Mouse (Mus musculus): ENCODE measurements around the gene Pak3. TPM values are rescaled to one million over a fixed set of nuclear protein-coding genes. Genes with fewer than 3 reads are reported as not detected.
A peak's percentile ranks its signal among the peaks of the same experiment; 100 is the strongest.

The Pak3 gene
- polyA plus RNA-seq, 1 experiment from 2014 or later = 10.9 TPM

- H3K36me3 ChIP-seq = no peaks in the 10 kb centered on the region
- no peak overlapping the region for H3K4me2 ChIP-seq
- H3K9ac ChIP-seq = no peak overlapping the region
- H3K27ac ChIP-seq = no peak overlapping the region
- no peak overlapping the region for H3K4me3 ChIP-seq
- 38% methylated on average over 2 of the region's 2 CpGs for WGBS
- no peaks in the 10 kb centered on the region; the same call in 1 of the 2 replicates for H3K27me3 ChIP-seq
- no peaks in the 10 kb centered on the region for H3K4me1 ChIP-seq
- peak; percentile 89 for ATAC-seq (ENCODE audit: borderline replicate concordance, extremely low read depth, low FRiP score, low TSS enrichment)
- H3K9me3 ChIP-seq = no peaks in the 10 kb centered on the region
Measured at GRCm38 (mm10) chrX:143579925-143580324, 61.5 kb downstream of the Pak3 start.

DNA sequence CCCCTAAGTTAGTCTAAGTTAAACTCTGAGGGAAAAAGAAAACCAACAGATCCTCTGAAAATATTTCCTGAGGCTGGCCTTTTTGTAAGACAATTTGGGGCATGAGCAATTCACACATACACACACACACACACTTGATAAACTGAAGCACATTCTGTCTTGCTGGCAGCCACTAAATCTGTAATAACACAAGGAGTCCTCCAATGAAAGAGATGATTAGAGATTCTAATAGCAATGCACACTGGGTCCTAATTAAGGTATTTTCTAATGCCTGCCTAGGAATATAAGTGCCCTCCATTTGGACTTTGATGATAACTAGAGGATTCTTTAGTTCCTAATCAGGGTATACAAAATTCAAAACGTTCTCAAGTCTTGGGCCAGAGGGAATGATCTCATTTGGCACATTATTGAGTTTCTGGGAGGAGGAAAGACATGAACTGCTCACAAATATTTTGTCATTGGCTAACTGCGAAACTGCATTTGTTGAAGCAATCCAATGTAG, 62.1 kb downstream of the Pak3 start:
- no peak for ATAC-seq (ENCODE audit: borderline replicate concordance, extremely low read depth, low FRiP score, low TSS enrichment)
- H3K4me1 ChIP-seq = no peaks in the 10 kb centered on the region
- 40% methylated on average over 2 of the region's 2 CpGs for WGBS

DNA sequence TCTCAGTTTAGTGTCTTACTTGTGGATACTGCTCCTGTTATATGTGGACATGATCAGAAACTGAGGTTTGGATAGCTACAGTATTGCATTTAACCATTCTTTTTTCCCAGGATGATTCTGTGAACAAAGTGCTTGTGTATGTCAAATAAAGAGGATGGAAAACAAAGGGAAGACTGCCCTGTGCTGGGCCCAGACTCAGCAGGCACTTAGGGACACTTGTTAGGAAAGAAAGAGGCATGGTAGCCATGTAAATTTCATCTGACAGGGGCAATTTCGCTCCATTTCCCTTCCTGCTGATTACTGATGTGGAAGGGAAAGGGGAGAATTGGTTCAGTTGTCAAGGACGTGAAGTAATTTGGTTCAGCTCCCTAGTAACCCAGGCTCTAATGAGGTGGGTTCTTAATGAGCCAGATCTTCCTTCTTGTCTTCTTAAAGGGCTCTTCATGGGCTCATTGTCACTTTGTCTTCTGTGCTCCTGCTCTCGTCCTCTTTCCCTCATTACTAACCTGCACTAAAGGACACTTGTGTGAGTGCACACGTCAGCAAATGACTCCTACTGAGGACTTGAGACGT, 88.6 kb downstream of the Pak3 start:
- no peaks in the 10 kb centered on the region for H3K27me3 ChIP-seq
- no peak for ATAC-seq (ENCODE audit: borderline replicate concordance, extremely low read depth, low FRiP score, low TSS enrichment)

More for the DNA sequence above, 62.1 kb downstream of the Pak3 start:
- Histone ChIP-seq H3K36me3 (no peaks in the 10 kb centered on the region), H3K27me3 (no peaks in the 10 kb centered on the region; the same call in 1 of the 2 replicates), H3K27ac (no peak overlapping the region), H3K9me3 (no peaks in the 10 kb centered on the region), H3K4me2 (no peak overlapping the region), H3K4me3 (no peak overlapping the region), H3K9ac (no peak overlapping the region)

DNA sequence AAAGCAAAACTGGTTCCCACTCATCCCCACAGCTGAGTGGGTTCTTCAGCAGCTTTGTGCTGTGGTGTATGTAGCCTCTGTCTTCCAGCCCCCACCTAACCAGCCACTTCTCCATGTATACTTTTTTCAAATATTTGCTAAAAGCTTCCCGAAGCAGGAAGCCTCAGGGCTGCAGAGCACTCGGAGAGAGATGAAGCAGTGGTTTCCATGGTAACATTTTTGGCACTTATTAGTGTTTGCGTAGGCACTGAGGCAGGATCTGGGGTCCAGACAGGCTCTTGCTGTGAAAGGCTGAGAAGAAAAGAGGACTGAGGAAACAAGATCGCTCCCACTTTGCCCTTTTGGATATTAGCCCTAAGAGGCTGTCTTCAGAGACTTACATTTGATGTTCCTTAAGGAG, 100.3 kb downstream of the Pak3 start:
- H3K27ac ChIP-seq = no peak overlapping the region
- H3K4me2 ChIP-seq = no peak overlapping the region
- no peaks in the 10 kb centered on the region for H3K4me1 ChIP-seq
- no peaks in the 10 kb centered on the region for H3K9me3 ChIP-seq
- no peaks in the 10 kb centered on the region for H3K36me3 ChIP-seq
- peak; percentile 62; the same call in 1 of the 2 replicates for ATAC-seq (ENCODE audit: borderline replicate concordance, extremely low read depth, low FRiP score, low TSS enrichment)
- WGBS = 22% methylated on average over 4 of the region's 4 CpGs
- H3K27me3 ChIP-seq = 0 out of 2 replicates have a peak, but pooled peaks cover 7% of the 10 kb centered on the region
- no peak overlapping the region for H3K4me3 ChIP-seq
- H3K9ac ChIP-seq = no peak overlapping the region

More for the DNA sequence above, 88.6 kb downstream of the Pak3 start:
- Histone ChIP-seq H3K36me3 (no peaks in the 10 kb centered on the region), H3K9me3 (no peaks in the 10 kb centered on the region), H3K9ac (no peak overlapping the region), H3K4me1 (no peaks in the 10 kb centered on the region), H3K4me3 (no peak overlapping the region), H3K4me2 (no peak overlapping the region), H3K27ac (no peak overlapping the region)
- WGBS = 65% methylated on average over 5 of the region's 5 CpGs

GRCm38 (mm10) chrX:143627767-143628166, 109.4 kb downstream of the Pak3 start:
- no peak overlapping the region for H3K4me2 ChIP-seq
- 0 out of 2 replicates have a peak, but pooled peaks cover 2% of the 10 kb centered on the region for H3K27me3 ChIP-seq
- H3K4me3 ChIP-seq = no peak overlapping the region
- no peaks in the 10 kb centered on the region for H3K4me1 ChIP-seq
- ATAC-seq (ENCODE audit: borderline replicate concordance, extremely low read depth, low FRiP score, low TSS enrichment) = no peak
- WGBS = 75% methylated on average over 5 of the region's 5 CpGs
- H3K36me3 ChIP-seq = no peaks in the 10 kb centered on the region
- no peak overlapping the region for H3K9ac ChIP-seq
- H3K9me3 ChIP-seq = no peaks in the 10 kb centered on the region
- H3K27ac ChIP-seq = no peak overlapping the region

DNA sequence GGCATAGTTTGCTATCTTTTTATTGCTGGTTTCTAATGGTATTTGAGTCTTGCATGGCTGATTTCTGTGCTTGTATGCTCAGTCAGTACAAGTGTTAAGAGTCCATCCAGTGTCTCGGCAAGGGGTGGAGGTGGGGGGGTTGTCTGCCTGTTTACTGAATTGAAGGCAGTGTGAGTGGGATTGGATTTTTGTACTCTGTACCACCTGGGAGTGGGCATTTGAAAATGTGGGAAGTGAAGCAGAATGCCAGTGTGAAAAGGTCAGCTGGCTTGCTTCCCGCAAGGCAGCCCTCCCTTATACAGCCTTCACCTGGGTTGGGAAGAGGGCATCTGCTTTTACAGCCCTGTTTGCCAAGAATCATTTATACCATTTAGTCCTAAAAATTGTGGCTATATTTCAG, 125.5 kb downstream of the Pak3 start:
- Histone ChIP-seq H3K4me2 (no peak overlapping the region), H3K36me3 (no peaks in the 10 kb centered on the region), H3K4me1 (no peaks in the 10 kb centered on the region), H3K4me3 (no peak overlapping the region), H3K27ac (no peak overlapping the region), H3K27me3 (no peaks in the 10 kb centered on the region), H3K9me3 (no peaks in the 10 kb centered on the region), H3K9ac (no peak overlapping the region)
- WGBS = 76% methylated on average over 2 of the region's 2 CpGs
- no peak for ATAC-seq (ENCODE audit: borderline replicate concordance, extremely low read depth, low FRiP score, low TSS enrichment)

DNA sequence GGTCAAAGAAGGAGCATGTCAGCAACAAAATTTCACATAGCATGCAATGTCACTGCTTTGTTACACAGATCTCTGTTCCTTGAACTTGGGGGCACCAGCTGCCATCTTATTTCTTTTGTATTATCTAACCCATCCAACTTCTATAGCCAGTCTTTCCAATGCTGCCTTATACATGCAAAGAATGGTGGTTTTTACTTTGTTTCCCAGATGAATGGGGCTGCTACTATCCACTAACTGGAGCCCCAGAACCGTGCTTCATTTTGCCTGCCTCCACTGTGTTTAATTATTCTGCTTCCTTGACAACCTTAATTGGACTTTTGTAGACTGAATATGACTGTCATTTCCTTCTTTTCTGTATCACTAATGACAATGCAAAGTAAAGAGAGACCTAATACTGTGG, 126.4 kb downstream of the Pak3 start:
- 38% methylated on average over 1 of the region's 1 CpGs for WGBS
- no peaks in the 10 kb centered on the region for H3K9me3 ChIP-seq
- no peak overlapping the region for H3K27ac ChIP-seq
- no peaks in the 10 kb centered on the region for H3K4me1 ChIP-seq
- no peak overlapping the region for H3K4me2 ChIP-seq
- H3K4me3 ChIP-seq = no peak overlapping the region
- H3K36me3 ChIP-seq = no peaks in the 10 kb centered on the region
- H3K27me3 ChIP-seq = no peaks in the 10 kb centered on the region
- no peak overlapping the region for H3K9ac ChIP-seq
- ATAC-seq (ENCODE audit: borderline replicate concordance, extremely low read depth, low FRiP score, low TSS enrichment) = no peak

- no peak for ATAC-seq (ENCODE audit: borderline replicate concordance, extremely low read depth, low FRiP score, low TSS enrichment)
Measured at GRCm38 (mm10) chrX:143654308-143655176, 136.2 kb downstream of the Pak3 start.

DNA sequence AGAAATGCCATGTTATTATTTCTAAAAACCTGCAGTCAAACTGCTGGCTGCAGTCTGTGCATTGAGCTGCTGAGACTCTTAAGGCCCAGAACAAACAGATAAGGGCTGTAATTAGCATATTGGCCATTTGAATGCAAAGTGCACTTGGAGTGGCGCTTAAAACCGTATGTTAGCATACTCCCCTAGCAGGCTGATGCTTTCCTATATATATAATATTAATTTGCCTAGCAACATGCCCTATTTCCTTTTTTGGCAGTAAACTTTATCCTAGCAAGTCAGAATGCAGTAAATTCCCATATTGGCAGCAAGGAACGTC, 136.7 kb downstream of the Pak3 start:
- H3K4me2 ChIP-seq = no peak overlapping the region
- H3K9ac ChIP-seq = no peak overlapping the region
- no peaks in the 10 kb centered on the region for H3K27me3 ChIP-seq
- 25% methylated on average over 3 of the region's 3 CpGs for WGBS
- no peak overlapping the region for H3K4me3 ChIP-seq
- H3K27ac ChIP-seq = no peak overlapping the region
- no peaks in the 10 kb centered on the region for H3K9me3 ChIP-seq
- no peak for ATAC-seq (ENCODE audit: borderline replicate concordance, extremely low read depth, low FRiP score, low TSS enrichment)
- no peaks in the 10 kb centered on the region for H3K36me3 ChIP-seq
- H3K4me1 ChIP-seq = no peaks in the 10 kb centered on the region

More at GRCm38 (mm10) chrX:143654308-143655176, 136.2 kb downstream of the Pak3 start:
- Histone ChIP-seq H3K36me3 (no peaks in the 10 kb centered on the region), H3K9ac (no peak overlapping the region), H3K9me3 (no peaks in the 10 kb centered on the region), H3K4me2 (no peak overlapping the region), H3K27ac (no peak overlapping the region), H3K4me1 (no peaks in the 10 kb centered on the region), H3K4me3 (no peak overlapping the region), H3K27me3 (no peaks in the 10 kb centered on the region)
- 43% methylated on average over 9 of the region's 9 CpGs for WGBS

DNA sequence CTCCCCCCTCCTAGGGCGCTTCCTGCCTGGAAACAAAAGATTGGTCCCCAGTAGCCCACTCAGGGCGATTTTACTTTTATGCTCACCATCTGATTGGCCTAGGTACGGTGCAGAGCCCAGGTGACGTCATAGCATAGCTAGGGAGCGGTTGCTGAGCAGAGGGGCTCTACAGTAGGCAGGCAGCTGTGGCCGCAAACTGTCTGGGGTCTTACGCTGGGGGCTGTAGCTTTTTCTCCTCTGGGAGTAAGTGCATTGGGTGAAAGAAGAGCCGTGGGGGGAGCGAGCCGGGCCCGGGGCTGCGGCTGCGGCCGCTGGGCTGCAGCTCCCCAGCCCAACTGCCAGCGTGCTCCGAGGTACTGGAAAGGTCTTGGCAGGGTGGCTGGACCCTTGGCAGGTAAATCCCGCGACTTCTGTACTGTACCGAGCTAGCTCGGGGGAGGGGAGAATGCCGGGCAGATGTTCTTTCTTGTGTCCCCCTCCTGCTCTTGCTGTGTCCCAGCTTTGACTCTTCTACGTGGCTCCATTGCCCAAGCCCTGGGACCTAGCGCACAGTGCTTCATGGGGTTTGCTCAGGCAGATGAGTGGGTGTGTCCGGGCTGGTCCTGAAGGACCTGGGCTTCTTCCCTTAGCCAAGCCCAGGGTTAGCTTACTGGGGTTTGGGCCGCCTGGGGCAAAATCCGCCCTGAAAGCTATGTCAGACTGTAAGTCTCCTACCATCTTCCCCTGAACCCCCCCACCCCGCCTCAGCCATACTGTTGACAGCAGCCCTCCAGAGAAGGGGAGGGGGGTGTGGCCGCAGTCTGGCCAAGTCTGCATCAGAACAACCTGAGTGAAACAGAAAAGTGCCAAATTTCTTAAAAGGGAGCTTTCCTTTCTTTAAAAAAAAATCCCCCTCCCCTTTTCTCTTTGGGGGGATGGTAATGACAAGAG, 146.1 kb downstream of the Pak3 start:
- 19% methylated on average over 28 of the region's 28 CpGs for WGBS
- Histone ChIP-seq H3K4me1 (no peaks in the 10 kb centered on the region), H3K9ac (0 out of 2 replicates have a peak overlapping the region, but pooled peaks have one; percentile 13), H3K36me3 (no peaks in the 10 kb centered on the region), H3K4me2 (peak overlapping the region; percentile 69), H3K9me3 (no peaks in the 10 kb centered on the region), H3K27ac (no peak overlapping the region), H3K4me3 (peak overlapping the region; percentile 48), H3K27me3 (no peaks in the 10 kb centered on the region)
- peak; percentile 94 for ATAC-seq (ENCODE audit: borderline replicate concordance, extremely low read depth, low FRiP score, low TSS enrichment)

- Histone ChIP-seq H3K27me3 (no peaks in the 10 kb centered on the region), H3K27ac (no peak overlapping the region), H3K4me1 (no peaks in the 10 kb centered on the region), H3K9ac (no peak overlapping the region), H3K4me3 (no peak overlapping the region), H3K36me3 (no peaks in the 10 kb centered on the region), H3K9me3 (no peaks in the 10 kb centered on the region), H3K4me2 (no peak overlapping the region)
- ATAC-seq (ENCODE audit: borderline replicate concordance, extremely low read depth, low FRiP score, low TSS enrichment) = no peak
- 11% methylated on average over 2 of the region's 2 CpGs for WGBS
Measured at GRCm38 (mm10) chrX:143665771-143666170, 147.4 kb downstream of the Pak3 start.

All from lung, embryonic 15.5 days (tissue).